Comparison of ENCODE assay signal across 10 mouse cellular contexts in genomic region chr14:25577431-25577830, GRCm38 (mm10).
A peak's percentile ranks its signal among the peaks of the same experiment; 100 is the strongest.
DNase-seq lines count a peak whose midpoint lies in the region; ATAC-seq and TF ChIP-seq lines count a peak whose summit lies in the region.
"Had no signal": no experiment of that assay in that cellular context is flagged by ENCODE, and none has a peak within 500 bp of the region (broad histone marks: within the 10 kb centered on the region; RNA-seq: fewer than 3 reads in every experiment).

No protein-coding gene starts in this region.

- TF ChIP-seq EP300 in lung, postnatal 0 days (IDR thresholded peaks at IDR 0.05), result no peak

- no peaks in the 10 kb centered on the region for H3K4me1 ChIP-seq in lung, postnatal 0 days (ENCODE audit: insufficient read depth, low read depth, low read length)
- 0 out of 2 replicates have a peak, but pooled peaks cover 7% of the 10 kb centered on the region for H3K4me1 ChIP-seq in hindbrain, postnatal 0 days (ENCODE audit: insufficient read depth, low read length)
- peaks cover 24% of the 10 kb centered on the region for H3K4me1 ChIP-seq in neural tube, embryonic 14.5 days (ENCODE audit: control insufficient read depth, insufficient read depth, low read length)

- H3K27me3 ChIP-seq in lung, postnatal 0 days (replicated peaks; ENCODE audit: insufficient read depth, low read length), result no peaks in the 10 kb centered on the region
- no peaks in the 10 kb centered on the region for H3K27me3 ChIP-seq in hindbrain, postnatal 0 days (ENCODE audit: insufficient read depth, low read length)
- no peaks in the 10 kb centered on the region for H3K27me3 ChIP-seq in neural tube, embryonic 14.5 days (ENCODE audit: control insufficient read depth, insufficient read depth, low read length)

- peaks cover 23% of the 10 kb centered on the region for H3K36me3 ChIP-seq in lung, postnatal 0 days (ENCODE audit: insufficient read depth, low read length)
- peaks cover 30% of the 10 kb centered on the region for H3K36me3 ChIP-seq in hindbrain, postnatal 0 days (ENCODE audit: insufficient read depth, low read length)
- H3K36me3 ChIP-seq in neural tube, embryonic 14.5 days (ENCODE audit: control insufficient read depth, insufficient read depth, low read length), result peaks cover 25% of the 10 kb centered on the region; the same call in 1 of the 2 replicates

- peak; percentile 97 for DNase-seq in heart, adult 11 months
- no peak for DNase-seq in heart, postnatal 25 days (ENCODE audit: low spot score)
- DNase-seq in lung, postnatal 0 days (ENCODE audit: low spot score), result no peak
- DNase-seq in lung, adult 18-20 months, result no peak
- no peak for DNase-seq in hindbrain, postnatal 0 days (ENCODE audit: low spot score)
- no peak for DNase-seq in cerebellum, postnatal 4 days (ENCODE audit: low spot score in 2 of 2)
- DNase-seq in urinary bladder, postnatal 4 days (ENCODE audit: low spot score in 2 of 2), result no peak
- DNase-seq: cerebellum, postnatal 25 days had no signal

- H3K9ac ChIP-seq in lung, postnatal 0 days (replicated peaks; ENCODE audit: low read depth), result no peak overlapping the region
- no peak overlapping the region for H3K9ac ChIP-seq in hindbrain, postnatal 0 days (replicated peaks; ENCODE audit: low read length)
- H3K9ac ChIP-seq in neural tube, embryonic 14.5 days (replicated peaks; ENCODE audit: low read depth, low read length), result no peak overlapping the region

- WGBS in lung, postnatal 0 days, result 54% methylated on average over 3 of the region's 3 CpGs
- WGBS in hindbrain, postnatal 0 days, result 34% methylated on average over 3 of the region's 3 CpGs
- 57% methylated on average over 3 of the region's 3 CpGs for WGBS in neural tube, embryonic 14.5 days

- H3K9me3 ChIP-seq in lung, postnatal 0 days (ENCODE audit: low read length), result no peaks in the 10 kb centered on the region
- no peaks in the 10 kb centered on the region for H3K9me3 ChIP-seq in hindbrain, postnatal 0 days (ENCODE audit: low read length)
- H3K9me3 ChIP-seq in neural tube, embryonic 14.5 days (ENCODE audit: control insufficient read depth, low read length), result no peaks in the 10 kb centered on the region

- ATAC-seq in lung, postnatal 0 days, result peak; percentile 79
- ATAC-seq in hindbrain, postnatal 0 days, result peak; percentile 16; the same call in 1 of the 2 replicates
- no peak for ATAC-seq in neural tube, embryonic 14.5 days (ENCODE audit: low read depth)

- intact Hi-C loops in heart, postnatal 25 days (cut with DNase I), result no loop called here

- no peak overlapping the region for H3K4me2 ChIP-seq in lung, postnatal 0 days (replicated peaks; ENCODE audit: low read depth, low read length)
- no peak overlapping the region for H3K4me2 ChIP-seq in hindbrain, postnatal 0 days (ENCODE audit: low read depth, low read length)
- no peak overlapping the region for H3K4me2 ChIP-seq in neural tube, embryonic 14.5 days (ENCODE audit: low read depth, low read length)

- H3K4me3 ChIP-seq in lung, postnatal 0 days (ENCODE audit: low read depth, low read length), result no peak overlapping the region
- no peak overlapping the region for H3K4me3 ChIP-seq in hindbrain, postnatal 0 days (ENCODE audit: low read length)
- no peak overlapping the region for H3K4me3 ChIP-seq in neural tube, embryonic 14.5 days (ENCODE audit: low read depth, low read length)
- H3K4me3 ChIP-seq: layer of hippocampus, adult 2 months had no signal

- H3K27ac ChIP-seq in lung, postnatal 0 days (ENCODE audit: low read length), result 0 out of 2 replicates have a peak overlapping the region, but pooled peaks have one; percentile 5
- peak overlapping the region; percentile 20; the same call in 1 of the 2 replicates for H3K27ac ChIP-seq in hindbrain, postnatal 0 days
- H3K27ac ChIP-seq in neural tube, embryonic 14.5 days (ENCODE audit: low read depth, low read length), result peak overlapping the region; percentile 34; the same call in 1 of the 2 replicates
- H3K27ac ChIP-seq: layer of hippocampus, adult 2 months had no signal

- no peak for TF ChIP-seq CTCF in lung, postnatal 0 days (IDR thresholded peaks at IDR 0.05)
- TF ChIP-seq CTCF in hindbrain, postnatal 0 days (IDR thresholded peaks at IDR 0.05; ENCODE audit: low read depth), result no peak
